Mouse (Mus musculus) retina, postnatal 1 day (tissue): ENCODE results near the gene Olfr853.

Source experiments
- DNase-seq: peaks from one replicate; pipeline ENCODE4 v3.0.0-alpha.2; 2012

Gene Olfr853

GRCm38 (mm10) chr9:19540976-19541375 lies at the start of gene Olfr853:
Gene Olfr853 (minus strand): TSS chr9:19541076.
- DNase-seq: no peak

DNA sequence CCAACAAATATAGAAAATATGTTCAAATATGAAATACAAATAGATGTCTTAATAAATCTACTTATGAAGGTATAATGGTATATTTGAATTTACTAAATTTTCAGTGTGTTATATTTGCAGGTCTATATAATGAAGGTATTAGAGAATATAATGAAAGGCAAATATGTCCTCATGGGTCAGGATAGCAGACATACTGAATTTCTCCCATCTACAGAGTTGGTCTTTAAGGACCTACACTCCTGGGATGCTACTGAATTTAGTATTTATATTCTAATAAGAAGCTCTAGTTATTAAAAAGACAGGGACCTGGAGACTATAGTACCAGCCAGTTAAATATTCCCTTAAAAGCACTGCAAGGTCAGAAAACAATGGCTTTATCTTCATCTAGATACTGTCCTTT lies 41.4 kb upstream of the Olfr853 start, which contains the start of gene Olfr855:
TSS of gene Olfr855 (plus strand) at position 301 of the 400 bp plus-strand sequence.
- DNase-seq: no peak

DNA sequence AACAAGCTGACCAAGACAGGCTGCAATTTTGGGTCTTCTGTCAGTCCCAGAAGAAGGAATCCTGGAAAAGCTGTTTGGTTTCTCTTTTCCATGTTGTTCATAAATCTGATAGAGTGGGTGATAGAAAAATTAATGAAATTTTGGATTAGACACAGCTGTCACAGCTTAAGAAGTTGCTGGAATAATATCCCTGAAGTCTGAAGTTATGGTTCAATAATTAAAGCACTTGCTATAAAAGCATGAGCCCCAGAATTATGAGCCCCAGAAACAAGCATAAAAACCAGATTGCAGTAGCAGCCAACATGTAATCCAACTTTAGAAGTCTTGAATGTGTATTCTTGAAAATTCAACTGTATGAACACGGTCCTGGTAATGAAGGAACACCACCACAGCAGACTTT lies 26.4 kb upstream of the Olfr853 start, which contains the start of gene Olfr854:
TSS of gene Olfr854 (minus strand) at position 101 of the 400 bp plus-strand sequence.
- DNase-seq: no peak

DNA sequence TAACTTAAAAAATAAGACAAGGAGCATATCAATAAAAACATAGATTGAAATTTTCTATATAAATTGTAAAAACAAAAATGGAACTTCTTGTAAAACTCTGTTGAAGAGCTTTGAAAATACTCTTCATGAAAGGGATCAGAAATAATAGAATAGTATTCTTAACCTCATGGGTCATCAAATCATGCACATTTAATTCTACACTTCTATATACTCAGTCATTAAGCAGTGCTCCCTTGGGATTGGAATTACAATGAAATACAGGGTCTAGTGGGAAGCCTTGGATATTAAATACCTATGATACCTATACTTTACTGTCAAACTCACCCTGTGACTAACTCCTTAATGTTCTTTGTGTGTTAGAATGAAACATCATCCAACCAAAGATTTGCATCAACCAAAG lies 47.9 kb downstream of the Olfr853 start, which contains the start of gene Olfr851:
TSS of gene Olfr851 (plus strand) at position 301 of the 400 bp plus-strand sequence.
- no peak for DNase-seq
